Mouse (Mus musculus): ENCODE results near the gene Grxcr1.

DNA sequence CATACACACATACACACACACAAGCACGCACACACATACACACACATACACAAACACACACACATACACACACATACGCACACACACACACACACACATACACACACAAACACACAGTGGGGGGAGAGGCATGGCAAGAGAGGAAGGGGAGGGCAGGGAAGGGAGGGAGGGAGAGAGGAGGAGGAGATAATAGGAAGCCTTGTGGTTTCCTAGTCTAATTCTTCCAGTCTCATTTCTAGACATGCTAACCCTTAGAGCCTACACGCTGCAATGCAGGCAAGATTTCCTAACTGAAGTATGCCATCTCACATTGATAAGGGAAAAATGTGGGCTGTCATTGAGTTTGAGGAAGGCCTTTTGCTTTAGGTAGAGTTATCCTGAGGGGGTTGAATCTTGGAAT is 25.9 kb downstream of the Grxcr1 start:
- no peak for TF ChIP-seq CTCF (IDR thresholded peaks at IDR 0.05; ENCODE audit: low read depth)
- no peak for TF ChIP-seq EP300 (IDR thresholded peaks at IDR 0.05; ENCODE audit: low read depth)
